Mouse (Mus musculus) kidney, postnatal 14 days (tissue): Measurements from ENCODE around the gene Mrps2.
"Not testable (repeated sequence)": the region's sequence is repeated elsewhere in the genome, so short reads cannot be mapped to it uniquely, and the experiment has no call there.

Source experiments
- DNase-seq: peaks from one replicate; pipeline ENCODE4 v3.0.0; 2022; ENCODE audit warnings: mixed read lengths

Gene Mrps2

DNA sequence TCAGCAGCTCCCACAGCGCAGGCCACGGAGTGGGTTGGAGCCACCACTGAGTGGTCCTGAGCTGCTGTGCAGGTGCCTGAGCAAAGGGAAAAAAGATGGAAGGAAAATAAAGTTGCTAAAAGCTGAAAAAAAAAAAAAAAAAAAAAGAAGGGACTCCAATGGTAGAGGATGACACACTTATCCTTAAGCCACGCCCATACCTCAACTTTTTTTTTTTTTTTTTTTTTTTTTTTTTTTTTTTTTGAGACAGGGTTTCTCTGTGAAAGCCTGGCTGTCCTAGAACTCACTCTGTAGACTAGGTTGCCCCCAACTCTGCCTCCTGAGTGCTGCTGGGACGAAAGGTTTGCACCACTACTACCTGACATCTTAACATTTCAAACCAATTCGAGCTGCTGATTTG, 10.1 kb downstream of the Mrps2 start:
- not testable (repeated sequence) for DNase-seq

- no peak for DNase-seq
Observed at GRCm38 (mm10) chr2:28479208-28480204, 11.6 kb downstream of the Mrps2 start.

DNA sequence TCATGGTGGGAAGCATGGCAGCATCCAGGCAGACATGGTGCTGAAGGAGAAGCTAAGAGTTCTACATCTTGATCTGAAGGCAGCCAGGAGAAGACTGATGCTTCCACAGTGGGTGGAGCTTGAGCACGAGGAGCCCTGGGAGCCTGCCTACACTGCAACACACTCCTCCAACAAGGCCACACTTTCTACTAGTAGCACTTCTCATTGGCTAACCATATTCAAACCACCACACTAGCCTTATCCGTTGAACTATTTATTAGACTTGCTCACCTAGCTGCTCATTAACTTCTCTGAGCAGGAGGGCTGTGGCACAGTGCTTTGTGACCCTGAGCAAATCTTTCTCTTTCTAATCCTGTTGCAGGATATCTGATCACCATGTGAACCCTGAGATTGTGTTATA, 16.0 kb downstream of the Mrps2 start:
- DNase-seq: peak; percentile 40

DNA sequence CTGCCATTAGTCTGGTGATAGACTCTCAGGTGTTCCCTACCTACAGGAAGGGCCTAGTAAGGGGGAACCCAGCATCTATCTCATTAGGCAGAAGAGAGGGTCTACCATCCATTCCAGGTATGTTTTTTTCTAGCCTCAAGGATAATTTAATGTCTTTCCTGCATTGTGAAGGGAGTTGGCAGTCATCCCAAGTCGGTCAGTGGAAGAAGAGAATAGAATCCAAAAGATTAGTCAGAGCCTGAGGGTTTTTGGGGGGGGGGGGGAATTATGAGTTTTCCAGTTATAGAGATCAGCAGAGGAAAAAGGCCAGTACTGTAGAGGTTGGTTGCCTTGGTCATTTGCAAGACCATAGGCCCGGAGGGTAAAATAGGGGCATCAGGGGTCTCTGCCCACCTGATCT, 26.7 kb downstream of the Mrps2 start:
- DNase-seq: no peak

GRCm38 (mm10) chr2:28495207-28495756, 27.4 kb downstream of the Mrps2 start:
- DNase-seq: peak; percentile 36

DNA sequence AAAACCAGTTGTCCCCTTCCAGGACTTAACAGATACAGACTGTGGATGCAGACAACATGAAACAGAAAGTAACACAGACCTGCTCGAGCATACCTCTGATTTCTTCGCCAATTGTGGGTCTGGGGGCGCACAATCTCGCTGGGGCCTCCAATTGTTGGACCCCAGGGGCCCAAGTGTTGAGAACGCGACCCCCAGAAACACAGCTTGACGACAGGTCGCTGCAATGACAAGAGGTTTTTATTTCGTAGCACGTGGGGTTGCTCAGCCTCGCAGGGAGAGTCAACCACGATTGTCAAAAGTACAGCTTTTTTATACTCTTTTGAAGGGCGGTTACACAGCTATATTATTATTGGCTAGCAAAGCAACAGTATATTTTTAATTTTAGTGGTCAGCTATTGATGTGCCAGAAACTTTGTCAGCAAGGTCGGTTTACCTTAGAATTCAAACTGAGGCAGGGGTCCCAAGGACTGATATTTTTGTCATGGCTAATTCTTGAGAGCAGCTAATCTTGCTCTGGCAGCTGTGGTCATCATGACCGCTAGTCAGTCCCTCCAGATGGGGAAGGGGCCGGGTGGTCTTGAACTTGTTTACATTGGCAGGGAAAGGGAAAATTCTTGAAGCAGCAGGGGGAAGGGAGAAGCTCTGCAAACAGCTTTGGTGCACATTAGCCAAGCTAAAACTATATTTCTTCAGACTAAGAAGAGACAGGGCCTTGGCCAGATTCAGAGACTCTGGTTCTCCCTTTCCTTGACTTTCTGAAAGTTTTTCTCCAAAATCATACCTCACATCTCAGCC, 28.1 kb downstream of the Mrps2 start:
- DNase-seq: no peak

GRCm38 (mm10) chr2:28496671-28497070, 28.8 kb downstream of the Mrps2 start, which contains the start of gene Gbgt1:
Gene Gbgt1 (plus strand): TSS chr2:28496891.
- DNase-seq: peak; percentile 33

DNA sequence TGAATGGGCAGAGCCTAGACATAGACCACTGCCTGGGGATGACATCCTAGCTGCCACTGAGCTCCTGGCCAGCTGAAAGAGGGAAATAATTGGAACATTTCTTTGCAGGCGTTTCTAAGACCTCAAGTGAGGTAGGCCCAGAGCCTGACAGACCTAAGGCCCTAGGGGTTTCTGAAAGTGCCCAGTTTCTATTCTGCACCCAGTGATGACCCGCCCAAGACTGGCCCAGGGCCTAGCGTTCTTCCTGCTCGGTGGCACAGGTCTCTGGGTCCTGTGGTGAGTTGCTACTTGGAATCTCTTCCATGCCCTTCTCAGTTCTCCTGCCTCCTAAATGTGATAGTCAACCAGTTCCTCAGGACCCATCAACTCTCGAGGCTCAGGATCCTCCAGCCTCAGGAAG, 29.7 kb downstream of the Mrps2 start:
- DNase-seq: no peak

GRCm38 (mm10) chr2:28498431-28498830, 30.6 kb downstream of the Mrps2 start:
- no peak for DNase-seq

GRCm38 (mm10) chr2:28502987-28503386, 35.1 kb downstream of the Mrps2 start:
- DNase-seq: no peak

- DNase-seq: no peak
Observed at GRCm38 (mm10) chr2:28504676-28505075, 36.8 kb downstream of the Mrps2 start.

DNA sequence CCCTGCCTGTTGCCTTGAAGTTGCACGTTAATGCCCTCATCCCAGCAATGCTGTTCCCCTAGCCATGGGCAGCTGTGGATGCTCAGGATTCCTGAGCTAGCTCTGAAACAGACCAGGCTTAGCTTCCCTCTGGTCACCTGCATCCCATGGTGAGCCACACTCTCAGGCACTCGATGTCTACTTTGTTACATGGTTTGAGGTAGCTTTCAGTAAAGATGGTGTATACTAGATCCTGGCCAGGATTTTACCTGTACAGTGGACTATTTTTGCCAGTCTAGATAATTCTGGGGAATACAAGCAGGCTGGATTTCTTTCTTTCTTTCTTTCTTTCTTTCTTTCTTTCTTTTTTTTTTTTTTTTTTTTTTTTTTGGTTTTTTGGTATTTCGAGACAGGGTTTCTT, 37.9 kb downstream of the Mrps2 start, which contains the start of gene Gm10134:
Gene Gm10134, plus strand, starts transcription at position 301 of the 400 bp plus-strand sequence.
- no peak for DNase-seq

DNA sequence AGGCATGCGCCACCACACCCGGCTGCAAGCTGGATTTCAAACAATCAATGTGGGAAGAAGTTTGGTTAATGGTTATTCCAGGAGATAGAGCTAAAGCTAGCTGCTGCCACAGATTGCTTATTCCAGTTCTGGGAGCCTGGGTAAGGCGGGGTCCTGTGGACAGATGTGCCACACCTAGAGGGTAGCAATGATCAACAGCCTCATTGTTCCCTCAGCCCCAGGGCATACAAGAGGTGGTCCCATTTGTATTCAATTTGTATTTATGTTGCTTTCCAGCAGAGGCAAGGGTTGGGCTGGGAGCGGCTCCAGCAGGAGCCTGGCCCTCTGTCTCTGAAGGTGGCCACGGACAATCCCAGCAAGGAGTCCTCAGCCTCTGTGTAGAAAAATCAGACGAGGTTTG, 38.4 kb downstream of the Mrps2 start:
- no peak for DNase-seq

GRCm38 (mm10) chr2:28511600-28511999, 43.7 kb downstream of the Mrps2 start:
- not testable (repeated sequence) for DNase-seq

DNA sequence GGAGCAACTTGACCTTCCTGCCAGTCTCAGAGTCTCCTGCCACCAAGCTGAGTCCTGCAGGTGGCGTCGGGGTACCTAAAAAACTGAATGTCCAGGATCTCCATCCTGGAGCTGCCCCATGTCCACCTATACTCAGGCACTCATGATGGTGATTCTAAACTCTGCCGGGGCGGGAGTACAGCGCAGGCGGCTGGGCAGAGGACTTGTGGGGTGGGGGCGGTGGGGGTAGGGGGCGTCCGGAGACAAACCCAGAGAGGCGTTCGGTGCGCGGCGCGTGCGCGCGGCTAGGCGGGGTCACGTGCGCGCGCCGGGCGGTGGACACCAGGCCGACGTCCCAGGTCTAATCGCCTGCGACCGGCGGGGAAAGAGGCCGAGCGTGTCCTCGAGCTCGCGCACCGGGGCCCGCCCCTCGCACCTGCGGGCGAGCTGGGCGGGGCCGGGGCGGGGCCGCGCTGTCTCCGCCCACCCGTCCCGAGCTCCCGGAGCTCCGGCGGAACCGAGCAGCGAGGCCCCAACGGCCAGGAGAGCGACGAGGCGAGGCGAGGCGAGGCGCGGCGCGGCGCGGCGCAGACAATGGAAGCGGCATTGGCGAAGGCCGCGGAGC, 45.0 kb downstream of the Mrps2 start, which contains the start of gene Ralgds:
Gene Ralgds, plus strand, starts transcription at position 328 of the 604 bp plus-strand sequence.
- DNase-seq: peak; percentile 88

- DNase-seq: peak; percentile 44
Observed at GRCm38 (mm10) chr2:28513431-28514370, 45.8 kb downstream of the Mrps2 start.

GRCm38 (mm10) chr2:28514489-28514888, 46.6 kb downstream of the Mrps2 start:
- DNase-seq: peak; percentile 87

- peak; percentile 85 for DNase-seq
Observed at GRCm38 (mm10) chr2:28517206-28517909, 49.5 kb downstream of the Mrps2 start.

DNA sequence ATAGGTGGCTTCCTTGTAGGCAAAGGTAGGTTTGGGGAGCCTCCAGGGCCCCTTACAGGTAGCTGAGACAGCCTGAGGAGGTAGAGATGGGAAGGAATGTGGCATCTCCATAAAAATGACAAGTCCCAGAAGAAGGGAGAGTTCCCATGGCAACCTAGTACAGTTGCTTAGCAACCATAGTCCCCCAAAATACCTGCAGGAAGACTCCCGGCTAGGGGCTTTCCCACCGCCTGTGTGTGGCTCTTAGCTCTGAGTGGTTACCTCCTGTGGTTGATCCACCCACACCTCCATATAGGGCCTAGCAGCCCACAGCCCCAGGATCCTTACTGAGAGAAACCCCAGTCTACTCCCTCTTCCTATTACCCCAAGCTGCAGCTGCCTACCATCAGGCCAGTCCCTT, 50.4 kb downstream of the Mrps2 start:
- DNase-seq: no peak

GRCm38 (mm10) chr2:28520581-28520980, 52.7 kb downstream of the Mrps2 start:
- no peak for DNase-seq
